In the genomic region with DNA sequence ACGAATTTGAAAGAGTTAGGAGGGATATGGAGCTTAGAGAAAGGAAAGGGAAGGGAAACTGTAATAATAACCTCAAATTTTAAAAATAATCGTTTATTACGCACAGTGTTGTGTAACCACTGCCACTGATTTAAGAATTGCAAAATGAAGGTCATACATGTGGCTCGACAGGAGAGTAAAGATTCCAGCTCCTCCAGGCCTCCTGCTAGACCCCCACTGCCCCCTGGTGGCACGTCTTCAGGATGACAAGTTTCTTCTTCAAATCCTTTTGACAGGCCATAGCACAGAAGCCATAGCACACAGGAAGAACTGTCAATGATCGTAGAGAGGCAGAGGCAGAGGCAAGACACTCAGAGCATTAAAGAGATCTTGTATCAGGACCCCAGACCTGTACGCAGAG, we compare ENCODE assay signal across 9 mouse cellular contexts. TPM values are rescaled to one million over a fixed set of nuclear protein-coding genes. Genes with fewer than 3 reads are reported as not detected.
A peak's percentile ranks its signal among the peaks of the same experiment; 100 is the strongest.
DNase-seq lines count a peak whose midpoint lies in the region; ATAC-seq lines count a peak whose summit lies in the region.
"Had no signal": no experiment of that assay in that cellular context is flagged by ENCODE, and none has a peak within 500 bp of the region (broad histone marks: within the 10 kb centered on the region; RNA-seq: fewer than 3 reads in every experiment).

No protein-coding gene starts in this region.

- ATAC-seq in common myeloid progenitor, adult 5-6 weeks (replicated peaks; ENCODE audit: low read depth, poor library complexity, severe bottlenecking), result peak; percentile 94
- ATAC-seq in granulocyte monocyte progenitor cell, adult 5-6 weeks (replicated peaks; ENCODE audit: poor library complexity, severe bottlenecking), result peak; percentile 100
- peak; percentile 74; the same call in 1 of the 2 replicates for ATAC-seq in kidney, embryonic 16.5 days (ENCODE audit: low FRiP score, low TSS enrichment)
- ATAC-seq in liver, embryonic 13.5 days (ENCODE audit: low read depth), result no peak
- peak; percentile 31; the same call in 1 of the 2 replicates for ATAC-seq in neural tube, embryonic 15.5 days (ENCODE audit: low FRiP score)

- no peaks in the 10 kb centered on the region for H3K9me3 ChIP-seq in kidney, embryonic 16.5 days (ENCODE audit: low read length)
- no peaks in the 10 kb centered on the region for H3K9me3 ChIP-seq in liver, embryonic 13.5 days (replicated peaks)
- no peaks in the 10 kb centered on the region for H3K9me3 ChIP-seq in neural tube, embryonic 15.5 days (replicated peaks)

- H3K36me3 ChIP-seq in kidney, embryonic 16.5 days (ENCODE audit: insufficient read depth, low read length), result no peaks in the 10 kb centered on the region
- no peaks in the 10 kb centered on the region for H3K36me3 ChIP-seq in liver, embryonic 13.5 days
- no peaks in the 10 kb centered on the region for H3K36me3 ChIP-seq in neural tube, embryonic 15.5 days

- no peak overlapping the region for H3K4me3 ChIP-seq in kidney, embryonic 16.5 days (ENCODE audit: low read length)
- H3K4me3 ChIP-seq in liver, embryonic 13.5 days (replicated peaks), result no peak overlapping the region
- H3K4me3 ChIP-seq in neural tube, embryonic 15.5 days (replicated peaks), result no peak overlapping the region
- H3K4me3 ChIP-seq: erythroblast, embryonic 14.5 days had no signal

- DNase-seq in 416B (ENCODE audit: low read depth), result peak; percentile 91
- DNase-seq in adipocyte (ENCODE audit: low spot score), result peak; percentile 73
- peak; percentile 6 for DNase-seq in liver, embryonic 13.5 days
- DNase-seq in thymus, postnatal 10 days (ENCODE audit: low spot score in 2 of 2), result peak; percentile 9 to 62

- no peak overlapping the region for H3K9ac ChIP-seq in kidney, embryonic 16.5 days (replicated peaks; ENCODE audit: low read length)
- H3K9ac ChIP-seq in liver, embryonic 13.5 days, result no peak overlapping the region
- no peak overlapping the region for H3K9ac ChIP-seq in neural tube, embryonic 15.5 days (replicated peaks)

- H3K27ac ChIP-seq in kidney, embryonic 16.5 days (ENCODE audit: low read length), result no peak overlapping the region
- H3K27ac ChIP-seq in liver, embryonic 13.5 days, result no peak overlapping the region
- no peak overlapping the region for H3K27ac ChIP-seq in neural tube, embryonic 15.5 days (replicated peaks)

- WGBS in kidney, embryonic 16.5 days, result 31% methylated on average over 7 of the region's 7 CpGs
- 17% methylated on average over 7 of the region's 7 CpGs for WGBS in liver, embryonic 13.5 days (ENCODE audit: insufficient replicate concordance)
- 33% methylated on average over 7 of the region's 7 CpGs for WGBS in neural tube, embryonic 15.5 days

- no peaks in the 10 kb centered on the region; the same call in 1 of the 2 replicates for H3K4me1 ChIP-seq in kidney, embryonic 16.5 days (ENCODE audit: insufficient read depth, low read length)
- no peaks in the 10 kb centered on the region for H3K4me1 ChIP-seq in liver, embryonic 13.5 days (replicated peaks)
- H3K4me1 ChIP-seq in neural tube, embryonic 15.5 days, result no peaks in the 10 kb centered on the region

- no peaks in the 10 kb centered on the region for H3K27me3 ChIP-seq in kidney, embryonic 16.5 days (ENCODE audit: insufficient read depth, low read length)
- H3K27me3 ChIP-seq in liver, embryonic 13.5 days, result no peaks in the 10 kb centered on the region
- H3K27me3 ChIP-seq in neural tube, embryonic 15.5 days (replicated peaks), result no peaks in the 10 kb centered on the region

- H3K4me2 ChIP-seq in kidney, embryonic 16.5 days (replicated peaks; ENCODE audit: low read depth, low read length), result no peak overlapping the region
- no peak overlapping the region for H3K4me2 ChIP-seq in liver, embryonic 13.5 days
- H3K4me2 ChIP-seq in neural tube, embryonic 15.5 days, result no peak overlapping the region

RNA-seq across cellular contexts. Expression of gene Olfr283, which starts 9.1 kb away (rescaled TPM):
- total RNA-seq in common myeloid progenitor, adult 5-6 weeks (2017), result not detected in 2 replicates
- total RNA-seq in granulocyte monocyte progenitor cell, adult 5-6 weeks (2014; fragmentation: Nextera tagmentation), result not detected in 2 replicates
- total RNA-seq in granulocyte monocyte progenitor cell, adult 5-6 weeks (2017), result not detected in 2 replicates
- polyA plus RNA-seq in kidney, embryonic 16.5 days (2015; fragmentation: Nextera tagmentation; extraction: Ambion mirVana), result not detected in 2 replicates
- polyA plus RNA-seq in liver, embryonic 13.5 days (2015; fragmentation: Nextera tagmentation; extraction: Ambion mirVana), result not detected in 2 replicates
- polyA plus RNA-seq in neural tube, embryonic 15.5 days (2015; fragmentation: Nextera tagmentation; extraction: Ambion mirVana), result not detected in 2 replicates
- polyA plus RNA-seq: erythroblast, embryonic 14.5 days had no signal

RNA-seq across cellular contexts. Expression of gene Olfr282, which starts 41.2 kb away (rescaled TPM):
- total RNA-seq in common myeloid progenitor, adult 5-6 weeks (2017), result not detected in 2 replicates
- not detected in 2 replicates for total RNA-seq in granulocyte monocyte progenitor cell, adult 5-6 weeks (2014; fragmentation: Nextera tagmentation)
- not detected in 2 replicates for total RNA-seq in granulocyte monocyte progenitor cell, adult 5-6 weeks (2017)
- not detected in 2 replicates for polyA plus RNA-seq in kidney, embryonic 16.5 days (2015; fragmentation: Nextera tagmentation; extraction: Ambion mirVana)
- polyA plus RNA-seq in liver, embryonic 13.5 days (2015; fragmentation: Nextera tagmentation; extraction: Ambion mirVana), result not detected in 2 replicates
- not detected in 2 replicates for polyA plus RNA-seq in neural tube, embryonic 15.5 days (2015; fragmentation: Nextera tagmentation; extraction: Ambion mirVana)
- polyA plus RNA-seq: erythroblast, embryonic 14.5 days had no signal

RNA-seq across cellular contexts. Expression of gene Olfr284, which starts 49.0 kb away (rescaled TPM):
- total RNA-seq in common myeloid progenitor, adult 5-6 weeks (2017), result not detected in 2 replicates
- not detected in 2 replicates for total RNA-seq in granulocyte monocyte progenitor cell, adult 5-6 weeks (2014; fragmentation: Nextera tagmentation)
- total RNA-seq in granulocyte monocyte progenitor cell, adult 5-6 weeks (2017), result not detected in 2 replicates
- not detected in 2 replicates for polyA plus RNA-seq in kidney, embryonic 16.5 days (2015; fragmentation: Nextera tagmentation; extraction: Ambion mirVana)
- polyA plus RNA-seq in liver, embryonic 13.5 days (2015; fragmentation: Nextera tagmentation; extraction: Ambion mirVana), result not detected in 2 replicates
- not detected in 2 replicates for polyA plus RNA-seq in neural tube, embryonic 15.5 days (2015; fragmentation: Nextera tagmentation; extraction: Ambion mirVana)
- polyA plus RNA-seq: erythroblast, embryonic 14.5 days had no signal

Comparison
In these comparisons a context has a peak if more than half of its experiments do, and no peak if none do; other contexts are left out.
1. DNase-seq: peak in every context shown above with its lines; median percentile 91 in 416B; 73 in adipocyte; 36 in thymus, postnatal 10 days; 6 in liver, embryonic 13.5 days.